Mouse (Mus musculus) megakaryocyte, embryonic 14.5 days (primary cell): Measurements from ENCODE around the gene Ldha. TPM values are rescaled to one million over a fixed set of nuclear protein-coding genes. Genes with fewer than 3 reads are reported as not detected.

Experiments used
- H3K27me3 ChIP-seq: replicated peaks from 2 replicates; pipeline ENCODE3; 2012; ENCODE audit warnings: inconsistent platforms
- H3K36me3 ChIP-seq: replicated peaks from 2 replicates; pipeline ENCODE3; 2012; ENCODE audit warnings: low read length, inconsistent platforms, mixed read lengths
- H3K4me1 ChIP-seq: 2 replicates; pipeline ENCODE4 v1.6.1; 2012; ENCODE audit warnings: inconsistent platforms
- H3K4me3 ChIP-seq: replicated peaks from 2 replicates; pipeline ENCODE3; 2012; ENCODE audit warnings: moderate library complexity, mild to moderate bottlenecking, inconsistent platforms
- H3K9me3 ChIP-seq: 2 replicates; pipeline ENCODE4 v1.6.1; 2012; ENCODE audit warnings: inconsistent platforms
- FLI1 ChIP-seq: IDR thresholded peaks from 2 replicates; pipeline ENCODE4 v1.6.1; 2012; ENCODE audit warnings: low read length, inconsistent platforms, mixed read lengths
- GATA1 ChIP-seq: IDR thresholded peaks from 3 replicates; pipeline ENCODE4 v1.6.1; 2012; ENCODE audit warnings: mixed read lengths, low read length, inconsistent platforms, borderline replicate concordance
- polyA plus RNA-seq: library from polyadenylated mRNA; stranded (reverse); fragments of >175 nt; gene quantifications from 2 replicates; pipeline ENCODE4 v1.2.3, GENCODE M21; 2012; ENCODE audit warnings: low replicate concordance; ENCODE audit not compliant: insufficient read depth

Gene Ldha
- polyA plus RNA-seq, 1 experiment: 1,655 TPM

DNA sequence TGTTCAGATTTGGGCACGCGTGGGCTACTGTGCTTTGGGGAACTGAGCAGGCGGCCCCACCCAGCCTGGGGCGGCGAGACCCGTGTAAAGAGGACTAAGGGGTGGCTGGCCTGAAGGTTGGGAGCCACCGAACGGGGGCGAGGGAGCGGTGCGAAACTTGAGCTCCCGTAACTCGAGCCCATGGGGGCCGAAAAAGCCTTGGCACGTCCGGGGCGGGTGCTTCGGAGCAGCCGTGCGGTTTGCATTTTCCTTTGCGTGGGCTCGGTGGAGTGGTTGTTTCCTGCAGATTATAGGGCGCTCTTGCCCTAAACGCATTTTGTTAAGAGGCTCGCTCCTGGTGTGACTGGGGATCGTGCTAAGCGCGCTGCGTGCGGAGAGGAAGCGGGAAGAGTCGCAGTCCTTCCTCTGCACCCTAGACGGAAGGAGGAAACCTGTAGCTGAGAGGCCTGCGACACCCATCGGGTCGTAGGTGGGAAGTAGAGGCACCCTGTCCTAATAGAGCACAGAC lies 4.8 kb downstream of the Ldha start:
- Histone ChIP-seq H3K4me1 (peaks cover 84% of the 10 kb centered on the region), H3K36me3 (peaks cover 46% of the 10 kb centered on the region)

DNA sequence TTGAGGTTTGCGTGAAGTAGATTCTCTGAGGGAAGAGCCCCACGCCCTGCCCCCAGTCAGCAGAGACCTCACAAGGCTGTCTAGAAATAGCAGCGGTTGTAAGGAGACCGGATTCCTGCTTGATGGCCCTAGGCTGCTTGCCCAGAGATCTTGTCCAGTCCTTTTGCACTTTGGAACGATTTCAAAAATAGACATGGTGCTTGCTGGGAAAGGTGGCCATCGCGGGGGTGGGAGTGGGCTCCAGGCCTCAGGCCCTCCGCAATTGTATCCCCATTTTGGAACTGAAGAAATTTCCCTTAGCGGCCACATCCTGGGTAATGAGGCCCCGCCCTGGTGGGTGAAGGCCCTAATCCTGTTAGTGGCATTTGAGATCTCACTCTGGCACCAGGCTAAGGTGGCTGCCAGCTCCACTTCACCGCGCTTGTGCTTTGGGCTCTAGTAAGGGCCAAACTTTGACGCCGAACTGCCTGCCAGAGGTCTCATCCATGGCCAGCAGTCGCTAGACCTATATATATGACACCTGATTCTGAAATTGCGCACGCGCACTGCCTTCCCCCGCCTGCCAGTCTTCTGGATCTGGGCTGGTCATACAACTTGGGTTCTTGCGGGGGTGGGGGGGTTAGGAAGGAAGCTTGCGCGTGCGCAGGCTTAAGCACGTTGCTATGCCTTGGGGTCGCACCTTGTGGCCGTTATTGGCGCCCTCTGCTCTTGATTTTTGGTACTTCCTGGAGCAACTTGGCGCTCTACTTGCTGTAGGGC lies 5.4 kb downstream of the Ldha start:
- Histone ChIP-seq H3K4me3 (peak overlapping the region; percentile 98), H3K4me1 (peaks cover 84% of the 10 kb centered on the region), H3K36me3 (peaks cover 53% of the 10 kb centered on the region), H3K27me3 (no peaks in the 10 kb centered on the region), H3K9me3 (no peaks in the 10 kb centered on the region)
- TF ChIP-seq GATA1: no peak
- no peak for TF ChIP-seq FLI1

More for the DNA sequence above, 4.8 kb downstream of the Ldha start:
- no peaks in the 10 kb centered on the region for H3K9me3 ChIP-seq
- TF ChIP-seq GATA1: no peak
- TF ChIP-seq FLI1: no peak
- peak overlapping the region; percentile 98 for H3K4me3 ChIP-seq
- H3K27me3 ChIP-seq: no peaks in the 10 kb centered on the region

DNA sequence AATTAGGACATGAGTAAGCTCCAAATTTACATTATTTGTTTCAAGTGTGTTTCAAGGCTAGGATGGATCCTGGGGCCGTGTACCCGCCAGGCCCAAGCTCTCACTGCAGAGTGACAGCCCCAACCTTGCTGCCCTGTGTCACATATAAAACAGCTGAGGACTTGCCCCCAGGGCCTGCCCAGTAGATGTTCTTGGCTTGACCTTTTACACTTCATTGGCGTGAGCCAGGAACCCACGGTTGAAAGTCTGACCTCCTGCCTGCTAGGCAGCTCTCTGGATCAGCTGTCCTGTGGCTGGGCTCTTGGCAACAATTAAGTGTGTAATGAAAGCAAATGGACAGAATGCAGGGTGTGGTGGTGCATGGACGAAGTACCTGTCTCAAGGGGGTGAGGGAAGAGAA lies 8.0 kb downstream of the Ldha start:
- Histone ChIP-seq H3K4me3 (peak overlapping the region; percentile 53), H3K4me1 (peaks cover 76% of the 10 kb centered on the region), H3K27me3 (no peaks in the 10 kb centered on the region), H3K9me3 (no peaks in the 10 kb centered on the region), H3K36me3 (peaks cover 77% of the 10 kb centered on the region)
- TF ChIP-seq GATA1 (no peak), FLI1 (no peak)

DNA sequence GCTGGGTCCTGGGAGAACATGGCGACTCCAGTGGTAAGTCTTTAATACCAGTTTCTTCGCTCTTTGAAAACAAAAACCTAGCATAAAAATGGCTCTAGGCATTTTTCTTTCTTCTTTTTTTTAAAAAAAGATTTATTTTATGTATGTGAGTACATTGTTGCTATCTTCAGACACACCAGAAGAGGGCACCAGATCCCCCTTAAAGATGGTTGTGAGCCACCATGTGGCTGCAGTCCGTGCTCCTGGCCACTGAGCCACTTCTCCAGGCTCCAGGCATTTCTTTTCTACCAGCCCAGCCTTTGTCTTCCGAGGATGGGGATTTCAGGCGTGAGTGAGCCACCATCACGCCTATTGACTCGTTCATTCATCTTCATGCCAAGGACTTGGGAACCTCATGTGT lies 9.8 kb downstream of the Ldha start:
- no peak for TF ChIP-seq FLI1
- TF ChIP-seq GATA1: no peak
- Histone ChIP-seq H3K4me1 (peaks cover 79% of the 10 kb centered on the region), H3K27me3 (no peaks in the 10 kb centered on the region), H3K36me3 (peaks cover 93% of the 10 kb centered on the region), H3K4me3 (no peak overlapping the region), H3K9me3 (no peaks in the 10 kb centered on the region)

DNA sequence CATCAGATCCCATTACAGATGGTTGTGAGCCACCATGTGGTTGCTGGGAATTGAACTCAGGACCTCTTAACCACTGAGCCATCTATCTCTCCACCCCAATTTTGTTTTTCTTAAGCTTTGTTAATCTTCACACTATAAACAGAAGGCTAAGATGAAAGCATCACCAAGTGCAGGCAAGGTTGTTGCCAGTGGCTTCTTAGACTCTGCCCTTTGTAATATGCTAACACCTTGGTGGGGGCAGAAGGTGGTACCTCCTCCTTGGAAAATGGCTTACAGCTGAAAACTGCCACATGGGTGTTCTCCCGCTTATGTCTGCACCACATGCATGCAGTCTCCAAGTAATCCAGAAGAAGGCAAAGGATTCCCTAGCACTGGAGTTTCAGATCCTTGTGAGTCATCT lies 11.4 kb downstream of the Ldha start:
- Histone ChIP-seq H3K36me3 (peaks cover 86% of the 10 kb centered on the region), H3K4me1 (peaks cover 71% of the 10 kb centered on the region), H3K27me3 (no peaks in the 10 kb centered on the region), H3K4me3 (no peak overlapping the region), H3K9me3 (no peaks in the 10 kb centered on the region)
- no peak for TF ChIP-seq FLI1
- TF ChIP-seq GATA1: no peak

DNA sequence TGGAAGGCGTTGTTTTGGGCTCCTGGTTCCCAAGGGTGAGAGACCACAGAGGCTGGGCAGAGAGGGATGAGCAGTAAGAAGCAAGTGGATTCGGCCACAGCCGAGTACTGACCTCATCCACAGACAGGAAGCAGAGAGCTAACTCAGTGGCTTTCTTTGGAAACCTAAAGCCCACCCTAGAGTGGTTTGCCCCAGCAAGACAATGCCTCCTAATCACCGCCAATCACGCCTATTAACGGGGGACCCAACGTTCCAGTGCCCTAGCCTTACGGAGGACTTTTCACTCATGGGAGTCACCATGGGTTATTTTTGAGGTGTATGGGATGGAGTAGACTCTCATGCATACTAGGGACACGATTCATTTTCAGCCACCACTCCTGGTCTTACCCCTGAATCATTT lies 12.1 kb downstream of the Ldha start:
- Histone ChIP-seq H3K4me3 (no peak overlapping the region), H3K4me1 (peaks cover 65% of the 10 kb centered on the region), H3K9me3 (no peaks in the 10 kb centered on the region), H3K27me3 (no peaks in the 10 kb centered on the region), H3K36me3 (peaks cover 79% of the 10 kb centered on the region)
- TF ChIP-seq FLI1 (no peak), GATA1 (no peak)

DNA sequence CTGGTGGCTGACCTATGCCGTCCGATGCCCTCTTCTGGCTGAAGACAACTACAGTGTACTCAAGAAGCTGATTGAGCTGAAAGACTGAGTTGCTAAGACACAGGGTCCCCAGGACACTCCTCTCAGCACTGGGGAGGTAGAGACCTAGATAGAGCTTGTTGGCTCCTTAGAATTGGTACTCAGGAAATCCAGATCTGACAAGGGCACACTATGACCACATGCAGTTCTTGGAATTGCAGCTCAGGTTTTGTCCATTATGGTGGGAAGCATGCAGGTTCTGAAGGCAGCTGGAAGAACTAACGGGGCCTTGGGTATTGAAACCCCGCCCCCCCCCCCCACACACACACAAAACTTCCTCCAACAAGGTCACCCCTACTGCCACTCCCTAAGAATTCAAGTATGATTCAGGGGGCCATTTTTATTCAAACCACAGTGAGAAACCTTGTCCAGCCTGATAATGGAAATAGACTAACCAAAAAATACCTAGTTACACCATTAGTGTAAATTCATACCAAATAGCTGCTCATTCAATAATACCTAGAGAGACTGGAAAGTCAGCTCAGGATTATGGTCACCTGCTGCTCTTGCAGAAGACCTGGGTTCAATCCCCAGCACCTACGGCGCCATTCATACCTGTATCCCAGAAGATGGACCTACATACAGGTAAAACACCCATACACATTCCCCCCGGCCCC lies 14.7 kb downstream of the Ldha start:
- Histone ChIP-seq H3K27me3 (no peaks in the 10 kb centered on the region), H3K36me3 (peaks cover 54% of the 10 kb centered on the region), H3K9me3 (no peaks in the 10 kb centered on the region), H3K4me3 (no peak overlapping the region), H3K4me1 (peaks cover 49% of the 10 kb centered on the region)
- no peak for TF ChIP-seq FLI1
- TF ChIP-seq GATA1: no peak

DNA sequence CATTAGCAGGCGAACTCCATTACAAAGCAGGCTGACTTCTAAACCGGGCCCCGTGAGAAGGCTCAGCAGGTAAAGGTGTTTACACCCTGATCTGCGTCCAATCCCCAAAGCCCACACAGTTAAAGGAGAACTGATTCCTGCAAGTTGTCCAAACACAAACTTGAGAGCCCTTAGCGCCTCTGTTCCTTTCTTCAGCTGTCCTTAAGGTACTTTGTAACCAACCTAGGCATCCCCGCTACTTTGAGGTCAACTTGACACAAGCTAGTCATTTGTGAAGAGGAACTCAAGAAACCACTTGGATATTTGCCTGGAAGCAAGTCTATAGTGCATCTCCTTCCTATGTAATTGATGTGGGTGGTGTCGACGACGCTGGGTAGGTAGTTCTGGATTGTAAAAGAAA lies 16.2 kb downstream of the Ldha start:
- H3K4me1 ChIP-seq: peaks cover 48% of the 10 kb centered on the region
- peaks cover under 1% of the 10 kb centered on the region for H3K27me3 ChIP-seq
- H3K9me3 ChIP-seq: no peaks in the 10 kb centered on the region
- no peak for TF ChIP-seq GATA1
- TF ChIP-seq FLI1: no peak
- peaks cover 39% of the 10 kb centered on the region for H3K36me3 ChIP-seq
- H3K4me3 ChIP-seq: no peak overlapping the region

DNA sequence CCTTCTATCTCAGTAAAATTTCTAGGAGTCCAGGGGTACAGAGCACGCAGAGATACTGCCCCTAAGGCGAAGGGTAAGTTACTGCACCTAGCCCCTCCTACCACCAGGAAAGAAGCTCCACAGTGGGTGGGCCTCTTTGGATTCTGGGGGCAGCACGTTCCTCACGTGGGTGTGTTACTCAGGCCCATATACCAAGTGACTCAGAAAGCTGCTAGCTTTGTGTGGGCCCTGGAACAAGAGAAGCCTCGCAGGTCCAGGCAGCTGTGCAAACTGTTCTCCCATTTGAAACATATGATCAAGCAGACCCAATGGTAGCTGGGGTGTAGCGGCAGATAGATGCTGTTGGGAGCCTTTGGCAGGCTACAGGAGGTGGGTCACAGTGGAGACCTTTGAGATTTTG lies 17.8 kb downstream of the Ldha start:
- H3K4me1 ChIP-seq: peaks cover 45% of the 10 kb centered on the region
- no peak overlapping the region for H3K4me3 ChIP-seq
- TF ChIP-seq FLI1 (no peak), GATA1 (no peak)
- peaks cover 23% of the 10 kb centered on the region for H3K36me3 ChIP-seq
- H3K9me3 ChIP-seq: peaks cover 3% of the 10 kb centered on the region; the same call in 1 of the 2 replicates
- H3K27me3 ChIP-seq: peaks cover 3% of the 10 kb centered on the region

DNA sequence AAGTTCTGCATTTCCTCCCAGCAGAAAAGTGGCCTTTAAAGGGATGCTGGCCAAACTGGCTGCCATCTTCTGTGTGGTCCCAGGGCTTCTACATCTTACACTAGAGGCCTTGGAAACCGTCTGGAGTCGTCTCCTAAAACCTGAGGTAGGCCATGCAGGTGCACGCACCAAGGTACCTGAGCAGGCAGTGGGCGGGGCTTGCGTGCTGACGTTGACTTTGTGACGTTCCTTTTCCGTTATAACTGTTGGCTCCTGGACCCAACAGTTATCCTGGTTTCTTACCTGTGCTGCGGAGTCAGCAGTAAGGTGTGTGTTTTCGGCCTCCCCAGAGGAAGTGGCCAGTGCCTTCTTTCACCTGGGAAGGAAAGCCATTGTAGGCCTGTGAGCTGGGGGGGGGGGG lies 19.7 kb downstream of the Ldha start, which contains the start of gene Ldhc:
TSS of gene Ldhc (plus strand) at position 208 of the 400 bp plus-strand sequence.
- peaks cover 8% of the 10 kb centered on the region; the same call in 1 of the 2 replicates for H3K9me3 ChIP-seq
- no peak within 1 kb of the TSS for H3K4me3 ChIP-seq
- H3K4me1 ChIP-seq: peaks cover 27% of the 10 kb centered on the region
- peaks cover 5% of the 10 kb centered on the region for H3K36me3 ChIP-seq
- peaks cover 3% of the 10 kb centered on the region for H3K27me3 ChIP-seq
- TF ChIP-seq FLI1 (no peak), GATA1 (no peak)
